8 mouse cellular contexts compared by ENCODE assay signal in genomic region chr14:26533267-26533666, GRCm38 (mm10). TPM values are rescaled to one million over a fixed set of nuclear protein-coding genes. Genes with fewer than 3 reads are reported as not detected.
DNase-seq lines count a peak whose midpoint lies in the region; ATAC-seq and TF ChIP-seq lines count a peak whose summit lies in the region.

No protein-coding gene starts in this region.

- DNase-seq in CD4-positive, CD25-positive, alpha-beta regulatory T cell, adult 2 months (ENCODE audit: low read depth, low spot score) = peak; percentile 22
- peak; percentile 14 to 22 for DNase-seq in right cerebral cortex, adult 2 months (ENCODE audit: low spot score in 2 of 2)
- no peak for DNase-seq in right cerebral cortex, postnatal 4 days
- no peak for DNase-seq in hindbrain, embryonic 14.5 days (ENCODE audit: low spot score)
- no peak for DNase-seq in right cerebral cortex, postnatal 14 days

- H3K27ac ChIP-seq in hindbrain, embryonic 14.5 days = no peak overlapping the region
- H3K27ac ChIP-seq in lung, embryonic 16.5 days (ENCODE audit: low read length) = no peak overlapping the region
- no peak overlapping the region for H3K27ac ChIP-seq in testis, adult 2 months (ENCODE audit: control insufficient read depth, insufficient read depth, low read depth, low read length)

- H3K27me3 ChIP-seq in hindbrain, embryonic 14.5 days (ENCODE audit: control insufficient read depth, insufficient read depth, low read length) = no peaks in the 10 kb centered on the region
- H3K27me3 ChIP-seq in lung, embryonic 16.5 days (ENCODE audit: control insufficient read depth, insufficient read depth, low read depth, low read length) = no peaks in the 10 kb centered on the region
- H3K27me3 ChIP-seq in testis, adult 2 months (ENCODE audit: control insufficient read depth, insufficient read depth, low read length) = no peaks in the 10 kb centered on the region

- no peaks in the 10 kb centered on the region for H3K9me3 ChIP-seq in hindbrain, embryonic 14.5 days (ENCODE audit: control insufficient read depth, low read length)
- H3K9me3 ChIP-seq in lung, embryonic 16.5 days (ENCODE audit: control insufficient read depth, low read length) = no peaks in the 10 kb centered on the region

- TF ChIP-seq CTCF in testis, adult 2 months (IDR thresholded peaks at IDR 0.05; ENCODE audit: control insufficient read depth, insufficient read depth, insufficient replicate concordance, low read depth, low read length) = no peak

- no peak for TF ChIP-seq POLR2A in testis, adult 2 months (IDR thresholded peaks at IDR 0.05; ENCODE audit: control insufficient read depth, low read depth, low read length)

- peaks cover 37% of the 10 kb centered on the region for H3K4me1 ChIP-seq in hindbrain, embryonic 14.5 days (replicated peaks; ENCODE audit: control insufficient read depth, insufficient read depth, low read length)
- peaks cover 21% of the 10 kb centered on the region for H3K4me1 ChIP-seq in lung, embryonic 16.5 days (replicated peaks; ENCODE audit: control insufficient read depth, insufficient read depth, low read length)
- peaks cover 10% of the 10 kb centered on the region for H3K4me1 ChIP-seq in testis, adult 2 months (ENCODE audit: control insufficient read depth, insufficient read depth, low read length)

- ATAC-seq in CD4-positive, CD25-positive, alpha-beta regulatory T cell, adult 4 months = no peak
- ATAC-seq in hindbrain, embryonic 14.5 days (ENCODE audit: low FRiP score) = no peak
- ATAC-seq in lung, embryonic 16.5 days (ENCODE audit: low read depth) = no peak

- 29% methylated on average over 19 of the region's 19 CpGs for WGBS in hindbrain, embryonic 14.5 days
- 8% methylated on average over 19 of the region's 19 CpGs for WGBS in lung, embryonic 16.5 days

- H3K9ac ChIP-seq in hindbrain, embryonic 14.5 days = peak overlapping the region; percentile 93
- H3K9ac ChIP-seq in lung, embryonic 16.5 days (ENCODE audit: low read length) = peak overlapping the region; percentile 95

- H3K36me3 ChIP-seq in hindbrain, embryonic 14.5 days (replicated peaks; ENCODE audit: control insufficient read depth, insufficient read depth) = no peaks in the 10 kb centered on the region
- H3K36me3 ChIP-seq in lung, embryonic 16.5 days (ENCODE audit: control insufficient read depth, insufficient read depth, low read length) = no peaks in the 10 kb centered on the region
- no peaks in the 10 kb centered on the region for H3K36me3 ChIP-seq in testis, adult 2 months (ENCODE audit: control insufficient read depth, insufficient read depth, low read length)

- H3K4me2 ChIP-seq in hindbrain, embryonic 14.5 days (replicated peaks) = peak overlapping the region; percentile 94
- H3K4me2 ChIP-seq in lung, embryonic 16.5 days (ENCODE audit: low read depth, low read length) = peak overlapping the region; percentile 94

- H3K4me3 ChIP-seq in hindbrain, embryonic 14.5 days (replicated peaks; ENCODE audit: low read length) = peak overlapping the region; percentile 97
- peak overlapping the region; percentile 96 for H3K4me3 ChIP-seq in lung, embryonic 16.5 days (ENCODE audit: low read length)
- H3K4me3 ChIP-seq in testis, adult 2 months (ENCODE audit: control insufficient read depth, low read depth, low read length) = peak overlapping the region; percentile 23

RNA-seq across cellular contexts. Expression of gene Slmap, which starts 1.5 kb away (rescaled TPM):
- 10 to 100 TPM; 12.1 to 20.8 TPM for polyA plus RNA-seq in CD4-positive, CD25-positive, alpha-beta regulatory T cell, adult 4 months (2017; shearing (Covaris generic))
- polyA plus RNA-seq in hindbrain, embryonic 14.5 days (2014; fragmentation: Nextera tagmentation; extraction: Ambion mirVana) = 19.6 and 19.8 TPM in 2 replicates
- polyA plus RNA-seq in lung, embryonic 16.5 days (2015; fragmentation: Nextera tagmentation; extraction: Ambion mirVana) = 22.8 and 23.5 TPM in 2 replicates
- 18.2 and 21.9 TPM in 2 replicates for polyA plus RNA-seq in testis, adult 2 months (2012; rRNA removed)

RNA-seq across cellular contexts. Expression of gene Dennd6a, which starts 40.4 kb away (rescaled TPM):
- polyA plus RNA-seq in CD4-positive, CD25-positive, alpha-beta regulatory T cell, adult 4 months (2017; shearing (Covaris generic)) = 1 to 10 TPM; 4.1 to 6.4 TPM
- polyA plus RNA-seq in hindbrain, embryonic 14.5 days (2014; fragmentation: Nextera tagmentation; extraction: Ambion mirVana) = 19.7 and 21.3 TPM in 2 replicates
- polyA plus RNA-seq in lung, embryonic 16.5 days (2015; fragmentation: Nextera tagmentation; extraction: Ambion mirVana) = 26.4 and 27.2 TPM in 2 replicates
- polyA plus RNA-seq in testis, adult 2 months (2012; rRNA removed) = 3.0 and 3.7 TPM in 2 replicates

Comparison
In these comparisons a context has a peak if more than half of its experiments do, and no peak if none do; other contexts are left out.
1. DNase-seq: peak in CD4-positive, CD25-positive, alpha-beta regulatory T cell, adult 2 months (single experiment) and right cerebral cortex, adult 2 months (2 of 2); none in right cerebral cortex, postnatal 4 days (single experiment), hindbrain, embryonic 14.5 days (single experiment) and right cerebral cortex, postnatal 14 days (single experiment).
2. H3K4me3 ChIP-seq: peak in every context shown above with its lines; median percentile 97 in hindbrain, embryonic 14.5 days; 96 in lung, embryonic 16.5 days; 23 in testis, adult 2 months.